Mouse (Mus musculus) forebrain, embryonic 13.5 days (tissue): Measurements from ENCODE around the gene Hyal1. TPM values are rescaled to one million over a fixed set of nuclear protein-coding genes. Genes with fewer than 3 reads are reported as not detected.

Experiments used
- ATAC-seq: fragments of 200-750 bp; cut with Nextera tagmentation; 2 replicates; pipeline ENCODE4 v1.8.0; 2017
- H3K27ac ChIP-seq: fragments of 300-500 bp; sonication (generic); 2 replicates; pipeline ENCODE4 v1.5.1; 2015; ENCODE audit warnings: inconsistent platforms, mild to moderate bottlenecking, moderate library complexity
- H3K27me3 ChIP-seq: fragments of 300-500 bp; sonication (generic); 2 replicates; pipeline ENCODE4 v1.6.1; 2015; ENCODE audit warnings: mild to moderate bottlenecking, inconsistent platforms
- H3K36me3 ChIP-seq: fragments of 300-500 bp; sonication (generic); 2 replicates; pipeline ENCODE4 v1.6.1; 2015; ENCODE audit warnings: mild to moderate bottlenecking, inconsistent platforms; ENCODE audit not compliant: poor library complexity, severe bottlenecking
- H3K4me1 ChIP-seq: fragments of 300-500 bp; sonication (generic); 2 replicates; pipeline ENCODE4 v1.6.1; 2015; ENCODE audit warnings: inconsistent platforms
- H3K4me2 ChIP-seq: fragments of 300-500 bp; sonication (generic); 2 replicates; pipeline ENCODE4 v1.6.1; 2015; ENCODE audit warnings: inconsistent platforms, mild to moderate bottlenecking, moderate library complexity
- H3K4me3 ChIP-seq: fragments of 300-500 bp; sonication (generic); 2 replicates; pipeline ENCODE4 v1.5.1; 2015; ENCODE audit warnings: mild to moderate bottlenecking, inconsistent platforms
- H3K9ac ChIP-seq: fragments of 300-500 bp; sonication (generic); 2 replicates; pipeline ENCODE4 v1.6.1; 2015; ENCODE audit warnings: mild to moderate bottlenecking, inconsistent platforms
- H3K9me3 ChIP-seq: fragments of 300-500 bp; sonication (generic); replicated peaks from 2 replicates; pipeline ENCODE4 v1.6.1; 2016; ENCODE audit warnings: inconsistent platforms
- WGBS: fragments of 180-500 bp; shearing (Covaris S2); methylation state at CpG from one replicate; pipeline ENCODE4 v1.1.7; 2015; 5-methylcytosine and 5-hydroxymethylcytosine counted together
- polyA plus RNA-seq: library from polyadenylated mRNA; unstranded; fragments of >200 nt; fragmentation: Nextera tagmentation; extraction: Ambion mirVana; gene quantifications from 2 replicates; pipeline ENCODE4 v1.2.1, GENCODE M21; 2015

The Hyal1 gene
- polyA plus RNA-seq, 1 experiment from 2014 or later, result 8.4 TPM

GRCm38 (mm10) chr9:107618778-107619545 is 42.2 kb downstream of the Hyal1 start:
- Histone ChIP-seq H3K9me3 (no peaks in the 10 kb centered on the region), H3K27ac (peak overlapping the region; percentile 60), H3K27me3 (no peaks in the 10 kb centered on the region), H3K4me1 (peaks cover 21% of the 10 kb centered on the region), H3K4me2 (no peak overlapping the region), H3K36me3 (peaks cover 86% of the 10 kb centered on the region), H3K4me3 (no peak overlapping the region), H3K9ac (peak overlapping the region; percentile 1; the same call in 1 of the 2 replicates)
- 59% methylated on average over 13 of the region's 13 CpGs for WGBS
- ATAC-seq, result 0 out of 2 replicates have a peak, but pooled peaks have one; percentile 11

GRCm38 (mm10) chr9:107619546-107619879 is 42.8 kb downstream of the Hyal1 start:
- H3K4me3 ChIP-seq, result no peak overlapping the region
- no peak for ATAC-seq
- H3K9ac ChIP-seq, result no peak overlapping the region
- peaks cover 24% of the 10 kb centered on the region for H3K4me1 ChIP-seq
- H3K27ac ChIP-seq, result peak overlapping the region; percentile 28; the same call in 1 of the 2 replicates
- peaks cover 86% of the 10 kb centered on the region for H3K36me3 ChIP-seq
- H3K4me2 ChIP-seq, result no peak overlapping the region
- H3K27me3 ChIP-seq, result no peaks in the 10 kb centered on the region
- H3K9me3 ChIP-seq, result no peaks in the 10 kb centered on the region
- 87% methylated on average over 13 of the region's 13 CpGs for WGBS

- peaks cover 39% of the 10 kb centered on the region for H3K4me1 ChIP-seq
- ATAC-seq, result no peak
- no peaks in the 10 kb centered on the region for H3K27me3 ChIP-seq
- H3K27ac ChIP-seq, result no peak overlapping the region
- H3K4me2 ChIP-seq, result no peak overlapping the region
- no peak overlapping the region for H3K4me3 ChIP-seq
- H3K9ac ChIP-seq, result no peak overlapping the region
- H3K36me3 ChIP-seq, result peaks cover 84% of the 10 kb centered on the region
- H3K9me3 ChIP-seq, result no peaks in the 10 kb centered on the region
These were observed 44.2 kb downstream of the Hyal1 start for GRCm38 (mm10) chr9:107620954-107621353.

GRCm38 (mm10) chr9:107624539-107624938 is 47.8 kb downstream of the Hyal1 start:
- Histone ChIP-seq H3K4me1 (peaks cover 60% of the 10 kb centered on the region), H3K27me3 (no peaks in the 10 kb centered on the region), H3K36me3 (peaks cover 50% of the 10 kb centered on the region), H3K9me3 (no peaks in the 10 kb centered on the region), H3K4me2 (no peak overlapping the region), H3K9ac (peak overlapping the region; percentile 34; the same call in 1 of the 2 replicates), H3K27ac (peak overlapping the region; percentile 11; the same call in 1 of the 2 replicates), H3K4me3 (no peak overlapping the region)
- WGBS, result 71% methylated on average over 5 of the region's 5 CpGs
- ATAC-seq, result no peak

GRCm38 (mm10) chr9:107624951-107625350 is 48.2 kb downstream of the Hyal1 start:
- Histone ChIP-seq H3K9me3 (no peaks in the 10 kb centered on the region), H3K4me2 (no peak overlapping the region), H3K4me1 (peaks cover 60% of the 10 kb centered on the region), H3K9ac (peak overlapping the region; percentile 34; the same call in 1 of the 2 replicates), H3K4me3 (no peak overlapping the region), H3K36me3 (peaks cover 46% of the 10 kb centered on the region), H3K27ac (peak overlapping the region; percentile 99), H3K27me3 (no peaks in the 10 kb centered on the region)
- 84% methylated on average over 3 of the region's 3 CpGs for WGBS
- no peak for ATAC-seq

- WGBS, result 88% methylated on average over 12 of the region's 12 CpGs
- H3K4me2 ChIP-seq, result no peak overlapping the region; the same call in 1 of the 2 replicates
These were observed 48.8 kb downstream of the Hyal1 start for GRCm38 (mm10) chr9:107625351-107626128.

GRCm38 (mm10) chr9:107626158-107626843 is 49.6 kb downstream of the Hyal1 start:
- Histone ChIP-seq H3K27me3 (no peaks in the 10 kb centered on the region), H3K27ac (peak overlapping the region; percentile 99), H3K4me1 (peaks cover 74% of the 10 kb centered on the region), H3K36me3 (peaks cover 38% of the 10 kb centered on the region), H3K9ac (peak overlapping the region; percentile 67), H3K9me3 (no peaks in the 10 kb centered on the region), H3K4me3 (peak overlapping the region; percentile 23), H3K4me2 (peak overlapping the region; percentile 99)
- 21% methylated on average over 13 of the region's 15 CpGs for WGBS
- peak; percentile 66 for ATAC-seq

More at GRCm38 (mm10) chr9:107625351-107626128, 48.8 kb downstream of the Hyal1 start:
- peak overlapping the region; percentile 99 for H3K27ac ChIP-seq
- no peak overlapping the region for H3K4me3 ChIP-seq
- H3K9me3 ChIP-seq, result no peaks in the 10 kb centered on the region
- H3K27me3 ChIP-seq, result no peaks in the 10 kb centered on the region
- H3K9ac ChIP-seq, result peak overlapping the region; percentile 34; the same call in 1 of the 2 replicates
- H3K4me1 ChIP-seq, result peaks cover 66% of the 10 kb centered on the region
- ATAC-seq, result no peak
- H3K36me3 ChIP-seq, result peaks cover 40% of the 10 kb centered on the region

- WGBS, result 0% methylated on average over 1 of the region's 2 CpGs
- peak overlapping the region; percentile 67 for H3K9ac ChIP-seq
- H3K36me3 ChIP-seq, result peaks cover 37% of the 10 kb centered on the region
- H3K4me2 ChIP-seq, result peak overlapping the region; percentile 99
- peak overlapping the region; percentile 99 for H3K27ac ChIP-seq
- peak overlapping the region; percentile 23 for H3K4me3 ChIP-seq
- H3K4me1 ChIP-seq, result peaks cover 79% of the 10 kb centered on the region
- H3K9me3 ChIP-seq, result no peaks in the 10 kb centered on the region
- peak; percentile 75 for ATAC-seq
- H3K27me3 ChIP-seq, result no peaks in the 10 kb centered on the region
These were observed 50.1 kb downstream of the Hyal1 start for GRCm38 (mm10) chr9:107626844-107627277.

GRCm38 (mm10) chr9:107627387-107628255 is 50.9 kb downstream of the Hyal1 start:
- no peak for ATAC-seq
- WGBS, result 11% methylated on average over 20 of the region's 20 CpGs
- Histone ChIP-seq H3K9me3 (no peaks in the 10 kb centered on the region), H3K9ac (peak overlapping the region; percentile 67), H3K36me3 (peaks cover 30% of the 10 kb centered on the region), H3K4me2 (peak overlapping the region; percentile 99), H3K4me1 (peaks cover 87% of the 10 kb centered on the region), H3K27me3 (no peaks in the 10 kb centered on the region), H3K27ac (peak overlapping the region; percentile 99), H3K4me3 (peak overlapping the region; percentile 23; the same call in 1 of the 2 replicates)

- ATAC-seq, result no peak
- peak overlapping the region; percentile 99 for H3K27ac ChIP-seq
- no peaks in the 10 kb centered on the region for H3K27me3 ChIP-seq
- peak overlapping the region; percentile 99 for H3K4me2 ChIP-seq
- peak overlapping the region; percentile 67 for H3K9ac ChIP-seq
- no peaks in the 10 kb centered on the region for H3K9me3 ChIP-seq
- peaks cover 19% of the 10 kb centered on the region for H3K36me3 ChIP-seq
- 37% methylated on average over 14 of the region's 15 CpGs for WGBS
- peaks cover 96% of the 10 kb centered on the region for H3K4me1 ChIP-seq
- peak overlapping the region; percentile 26; the same call in 1 of the 2 replicates for H3K4me3 ChIP-seq
These were observed 52.1 kb downstream of the Hyal1 start for GRCm38 (mm10) chr9:107628721-107629410.
